Mouse (Mus musculus): Measurements from ENCODE around the gene Hpgd. TPM values are rescaled to one million over a fixed set of nuclear protein-coding genes. Genes with fewer than 3 reads are reported as not detected.

Gene Hpgd
- total and polyA plus RNA-seq, 3 experiments, result not detected

GRCm38 (mm10) chr8:56343505-56343904 lies 49.1 kb downstream of the Hpgd start:
- dilution Hi-C loops (cut with MboI; ENCODE audit: extremely low pct_ligation_motif_present, extremely low pct_unique_long_range_greater_than_20kb, low sequenced_read_pairs) (no loop called here), in situ Hi-C loops (cut with MboI; ENCODE audit: low pct_ligation_motif_present, low pct_unique_long_range_greater_than_20kb, low sequenced_read_pairs) (no loop called here)
- Histone ChIP-seq H3K9me3 (replicated peaks; ENCODE audit: low read length) (no peaks in the 10 kb centered on the region), H3K27ac (ENCODE audit: insufficient read depth, low read depth) (no peak overlapping the region), H3K36me3 (replicated peaks in 1 of 2; ENCODE audit: control insufficient read depth in 1 of 2, insufficient read depth in 1 of 2, low read length in 1 of 2) (no peaks in the 10 kb centered on the region), H3K9ac (ENCODE audit: insufficient read depth, low read depth) (no peak overlapping the region), H3K4me3 (replicated peaks in 1 of 3; ENCODE audit: low read depth in 2 of 3, low read length in 2 of 3, poor library complexity in 1 of 3) (no peak overlapping the region), H3K4me2 (ENCODE audit: insufficient read depth, low read depth, poor library complexity, severe bottlenecking) (no peak overlapping the region), H3K4me1 (ENCODE audit: control insufficient read depth in 1 of 2, insufficient read depth in 2 of 2) (no peaks in the 10 kb centered on the region), H3K79me2 (replicated peaks; ENCODE audit: control insufficient read depth, extremely low read depth, insufficient read depth, poor library complexity, severe bottlenecking) (no peaks in the 10 kb centered on the region), H3K27me3 (replicated peaks) (no peaks in the 10 kb centered on the region)
- TF ChIP-seq E2F4 (IDR thresholded peaks at IDR 0.05; ENCODE audit: insufficient replicate concordance, low read depth, low read length) (no peak), CHD1 (IDR thresholded peaks at IDR 0.05; ENCODE audit: low read depth, low read length) (no peak)
- no peak for DNase-seq (ENCODE audit: extremely low read depth)

GRCm38 (mm10) chr8:56343940-56344339 lies 49.6 kb downstream of the Hpgd start:
- H3K27ac ChIP-seq (ENCODE audit: insufficient read depth, low read depth), result no peak overlapping the region
- dilution Hi-C loops (cut with MboI; ENCODE audit: extremely low pct_ligation_motif_present, extremely low pct_unique_long_range_greater_than_20kb, low sequenced_read_pairs), result no loop called here
- in situ Hi-C loops (cut with MboI; ENCODE audit: low pct_ligation_motif_present, low pct_unique_long_range_greater_than_20kb, low sequenced_read_pairs), result no loop called here
- H3K9me3 ChIP-seq (replicated peaks; ENCODE audit: low read length), result no peaks in the 10 kb centered on the region
- no peak for TF ChIP-seq ZC3H11A (IDR thresholded peaks at IDR 0.05; ENCODE audit: low read depth, low read length)
- TF ChIP-seq MAX (IDR thresholded peaks at IDR 0.05; ENCODE audit: low read length), result no peak
- no peak for TF ChIP-seq ZNF384 (IDR thresholded peaks at IDR 0.05; ENCODE audit: low read depth, low read length)
- no peak for TF ChIP-seq SIN3A (IDR thresholded peaks at IDR 0.05; ENCODE audit: low read length)
- no peak for TF ChIP-seq IRF4 (IDR thresholded peaks at IDR 0.05; ENCODE audit: low read depth, low read length)
- no peak for TF ChIP-seq POLR2AphosphoS2 (IDR thresholded peaks at IDR 0.05; ENCODE audit: low read depth, low read length)
- TF ChIP-seq MEF2A (IDR thresholded peaks at IDR 0.05; ENCODE audit: borderline replicate concordance, low read depth, low read length), result no peak
- no peak for TF ChIP-seq CHD1 (IDR thresholded peaks at IDR 0.05; ENCODE audit: low read depth, low read length)
- no peak for TF ChIP-seq HCFC1 (IDR thresholded peaks at IDR 0.05; ENCODE audit: low read depth, low read length)
- no peak for TF ChIP-seq MXI1 (IDR thresholded peaks at IDR 0.05; ENCODE audit: low read depth, low read length)
- TF ChIP-seq BHLHE40 (IDR thresholded peaks at IDR 0.05; ENCODE audit: low read depth, low read length), result no peak
- TF ChIP-seq MAFK (IDR thresholded peaks at IDR 0.05; ENCODE audit: insufficient replicate concordance, low read length), result no peak
- TF ChIP-seq CTCF (conservative IDR thresholded peaks at IDR 0.05 in 1 of 2, IDR thresholded peaks at IDR 0.05 in 1 of 2; ENCODE audit: low read depth in 2 of 2, low read length in 2 of 2), result no peak
- TF ChIP-seq EP300 (IDR thresholded peaks at IDR 0.05; ENCODE audit: low read length), result no peak
- TF ChIP-seq ETS1 (conservative IDR thresholded peaks at IDR 0.05; ENCODE audit: low read depth, low read length), result no peak
- TF ChIP-seq POLR2A (IDR thresholded peaks at IDR 0.05; ENCODE audit: low read depth, low read length), result no peak
- DNase-seq (ENCODE audit: extremely low read depth), result no peak
- no peaks in the 10 kb centered on the region for H3K4me1 ChIP-seq (ENCODE audit: control insufficient read depth in 1 of 2, insufficient read depth in 2 of 2)
- H3K4me2 ChIP-seq (ENCODE audit: insufficient read depth, low read depth, poor library complexity, severe bottlenecking), result no peak overlapping the region
- no peaks in the 10 kb centered on the region for H3K79me2 ChIP-seq (replicated peaks; ENCODE audit: control insufficient read depth, extremely low read depth, insufficient read depth, poor library complexity, severe bottlenecking)
- H3K9ac ChIP-seq (ENCODE audit: insufficient read depth, low read depth), result no peak overlapping the region
- no peaks in the 10 kb centered on the region for H3K27me3 ChIP-seq (replicated peaks)
- no peak overlapping the region for H3K4me3 ChIP-seq (replicated peaks in 1 of 3; ENCODE audit: low read depth in 2 of 3, low read length in 2 of 3, poor library complexity in 1 of 3)
- H3K36me3 ChIP-seq (replicated peaks in 1 of 2; ENCODE audit: control insufficient read depth in 1 of 2, insufficient read depth in 1 of 2, low read length in 1 of 2), result no peaks in the 10 kb centered on the region

Measured in CH12.LX (cell line).